Mouse (Mus musculus) thymus, adult 2 months (tissue): ENCODE results near the gene Cachd1.

Experiments
- CTCF ChIP-seq: fragments of 200-500 bp; IDR thresholded peaks from 2 replicates; pipeline ENCODE4 v1.5.1; 2012; ENCODE audit warnings: mild to moderate bottlenecking, control low read depth, low read length, moderate library complexity, borderline replicate concordance; ENCODE audit not compliant: control insufficient read depth, poor library complexity, insufficient read depth; ENCODE audit errors: extremely low read depth
- POLR2A ChIP-seq: fragments of 200-500 bp; IDR thresholded peaks from 2 replicates; pipeline ENCODE4 v1.6.1; 2012; ENCODE audit warnings: mild to moderate bottlenecking, low read length, control low read depth, moderate library complexity; ENCODE audit not compliant: control insufficient read depth, poor library complexity, insufficient read depth; ENCODE audit errors: extremely low read depth

GRCm38 (mm10) chr4:101000622-101001021 is 224.1 kb downstream of the Cachd1 start:
- no peak for TF ChIP-seq CTCF
- no peak for TF ChIP-seq POLR2A
